Mouse (Mus musculus) liver, adult 2 months (tissue): ENCODE data around the gene Scpep1. TPM values are rescaled to one million over a fixed set of nuclear protein-coding genes. Genes with fewer than 3 reads are reported as not detected.

Experiments used
- DNase-seq: peaks from one replicate; pipeline ENCODE4 v3.0.0-alpha.2; 2011; ENCODE audit warnings: low read depth, low spot score; ENCODE audit errors: extremely low read depth
- H3K27ac ChIP-seq: fragments of 200-500 bp; replicated peaks from 2 replicates; pipeline ENCODE4 v1.5.1; 2012; ENCODE audit warnings: low read depth, mild to moderate bottlenecking, control low read depth, inconsistent platforms, low read length; ENCODE audit not compliant: insufficient read depth
- H3K27me3 ChIP-seq: fragments of 200-500 bp; 2 replicates; pipeline ENCODE4 v1.6.1; 2012; ENCODE audit warnings: mild to moderate bottlenecking, moderate library complexity, low read length, inconsistent platforms; ENCODE audit not compliant: control insufficient read depth, insufficient read depth
- H3K36me3 ChIP-seq: fragments of 200-500 bp; 2 replicates; pipeline ENCODE4 v1.6.1; 2012; ENCODE audit warnings: low read length, inconsistent platforms; ENCODE audit not compliant: control insufficient read depth, insufficient read depth
- H3K4me1 ChIP-seq: fragments of 200-500 bp; 2 replicates; pipeline ENCODE4 v1.6.1; 2011; ENCODE audit warnings: low read length; ENCODE audit not compliant: control insufficient read depth, insufficient read depth
- H3K4me3 ChIP-seq: fragments of 200-500 bp; 2 replicates; pipeline ENCODE4 v1.5.1; 2011; ENCODE audit warnings: low read depth, mild to moderate bottlenecking, control low read depth, low read length, moderate library complexity; ENCODE audit not compliant: insufficient read depth
- H3K79me2 ChIP-seq: fragments of 200-500 bp; 2 replicates; pipeline ENCODE4 v1.6.1; 2012; ENCODE audit warnings: inconsistent platforms, mild to moderate bottlenecking, low read length, moderate library complexity; ENCODE audit not compliant: control insufficient read depth, insufficient read depth
- H3K9ac ChIP-seq: fragments of 200-500 bp; 2 replicates; pipeline ENCODE4 v1.6.1; 2012; ENCODE audit warnings: low read depth, mild to moderate bottlenecking, control low read depth, inconsistent platforms, low read length
- CTCF ChIP-seq: fragments of 200-500 bp; IDR thresholded peaks from 2 replicates; pipeline ENCODE4 v1.5.1; 2011; ENCODE audit warnings: low read depth, low read length, control low read depth
- POLR2A ChIP-seq: fragments of 200-500 bp; IDR thresholded peaks from 2 replicates; pipeline ENCODE4 v1.6.1; 2011; ENCODE audit warnings: low read length, control low read depth; ENCODE audit not compliant: insufficient read depth; ENCODE audit errors: extremely low read depth
- WGBS: fragments of 180-500 bp; shearing (Covaris S2); methylation state at CpG from one replicate; pipeline ENCODE4 v1.1.7; 2018; 5-methylcytosine and 5-hydroxymethylcytosine counted together
- polyA plus RNA-seq: library from polyadenylated mRNA; depleted of rRNA; stranded (reverse); fragments of >200 nt; gene quantifications from 2 replicates; pipeline ENCODE4 v1.2.3, GENCODE M21; 2012
- total RNA-seq: library from RNA; depleted of rRNA; stranded (reverse); fragments of >200 nt; gene quantifications from 2 replicates; pipeline ENCODE4 v1.2.3, GENCODE M21; 2014

Gene Scpep1
- total and polyA plus RNA-seq, 2 experiments: 22.5 to 27.9 TPM

DNA sequence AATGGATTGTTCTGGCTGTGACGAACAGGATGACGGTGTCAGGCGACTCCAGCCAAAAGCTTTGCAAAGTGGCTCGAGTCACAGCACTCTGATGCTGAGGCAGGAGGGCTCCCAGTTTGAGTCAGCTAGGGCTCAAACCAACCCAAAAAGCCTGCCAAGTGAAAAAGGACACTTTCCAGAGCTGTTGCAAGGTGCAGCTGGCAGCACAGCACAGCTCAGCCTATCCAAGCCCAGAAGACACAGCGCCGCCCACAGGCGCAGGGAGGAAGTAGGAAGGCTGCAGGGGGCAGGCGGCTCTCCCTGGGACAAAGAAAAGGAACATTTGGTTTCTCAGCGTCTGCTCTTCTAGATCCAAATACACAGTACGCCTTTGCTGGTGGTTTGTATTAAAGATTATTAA, 31.4 kb upstream of the Scpep1 start:
- H3K79me2 ChIP-seq: no peaks in the 10 kb centered on the region
- H3K27ac ChIP-seq: no peak overlapping the region
- WGBS: 85% methylated on average over 10 of the region's 10 CpGs
- no peak overlapping the region for H3K4me3 ChIP-seq
- no peak for DNase-seq
- no peak overlapping the region for H3K9ac ChIP-seq
- H3K4me1 ChIP-seq: no peaks in the 10 kb centered on the region; the same call in 1 of the 2 replicates
- H3K27me3 ChIP-seq: no peaks in the 10 kb centered on the region
- no peak for TF ChIP-seq POLR2A
- TF ChIP-seq CTCF: no peak
- peaks cover 13% of the 10 kb centered on the region for H3K36me3 ChIP-seq

DNA sequence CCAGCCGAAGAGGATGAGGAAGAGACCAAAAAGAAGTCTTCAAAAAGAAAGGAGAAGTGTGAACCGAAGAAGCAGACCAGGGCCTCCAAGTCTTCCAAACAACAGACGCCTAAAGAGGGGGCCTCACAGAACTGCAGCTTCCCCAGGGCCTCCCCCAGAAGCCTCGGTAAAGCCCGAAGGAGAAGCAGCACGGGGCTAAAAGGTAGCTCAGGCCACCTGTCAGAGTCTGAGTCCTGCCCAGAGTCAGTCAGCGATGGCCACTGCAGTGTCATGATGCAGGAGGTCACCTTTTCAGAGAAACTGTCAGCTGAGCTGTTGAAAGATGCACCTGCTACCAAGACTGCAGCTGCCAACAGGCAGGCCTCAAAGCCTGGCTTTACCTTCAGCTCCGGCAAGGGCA, 26.1 kb upstream of the Scpep1 start:
- Histone ChIP-seq H3K9ac (no peak overlapping the region), H3K4me1 (no peaks in the 10 kb centered on the region), H3K27me3 (no peaks in the 10 kb centered on the region), H3K4me3 (no peak overlapping the region), H3K36me3 (peaks cover 7% of the 10 kb centered on the region), H3K79me2 (no peaks in the 10 kb centered on the region; the same call in 1 of the 2 replicates), H3K27ac (no peak overlapping the region)
- no peak for TF ChIP-seq CTCF
- no peak for TF ChIP-seq POLR2A
- WGBS: 83% methylated on average over 8 of the region's 8 CpGs
- no peak for DNase-seq

DNA sequence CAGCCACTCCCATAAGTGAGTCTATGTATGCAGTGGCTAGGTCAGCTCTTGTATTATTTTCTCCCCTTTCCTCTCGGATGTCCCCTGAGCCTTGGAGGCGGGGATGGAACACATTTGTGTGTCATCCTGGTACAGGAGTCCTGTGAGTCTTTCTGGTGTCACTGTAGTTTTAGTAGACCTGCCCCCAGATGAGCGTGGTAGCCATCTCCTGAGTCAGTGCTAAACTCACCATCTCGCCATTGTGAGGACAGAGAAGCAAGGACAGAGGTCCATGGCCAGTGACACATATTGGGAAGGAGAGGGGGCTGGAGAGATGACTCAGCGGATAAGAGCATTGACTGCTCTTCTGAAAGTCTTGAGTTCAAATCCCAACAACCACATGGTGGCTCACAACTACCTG, 21.9 kb upstream of the Scpep1 start:
- DNase-seq: no peak
- WGBS: 94% methylated on average over 5 of the region's 5 CpGs

DNA sequence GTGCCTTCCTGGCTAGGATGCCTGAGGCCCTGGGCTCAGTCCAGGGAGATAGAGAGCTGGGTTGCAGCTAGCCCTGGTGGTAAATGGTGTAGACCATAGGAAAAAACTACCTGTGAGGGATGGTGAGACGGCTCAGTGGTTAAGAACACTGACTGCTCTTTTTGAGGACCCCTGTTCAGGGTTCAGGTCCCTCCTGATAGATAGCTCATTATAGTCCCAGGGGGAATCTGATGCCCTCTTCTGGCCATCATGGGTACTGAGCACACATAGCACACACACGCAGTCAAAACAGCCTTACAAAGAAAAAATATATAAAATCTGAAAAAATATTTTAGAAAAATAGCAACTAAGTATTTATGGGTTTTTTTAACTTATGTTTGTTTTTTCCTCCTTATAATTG, 21.1 kb upstream of the Scpep1 start:
- peaks cover 3% of the 10 kb centered on the region; the same call in 1 of the 2 replicates for H3K79me2 ChIP-seq
- no peak overlapping the region for H3K4me3 ChIP-seq
- WGBS: 99% methylated on average over 2 of the region's 2 CpGs
- no peaks in the 10 kb centered on the region for H3K27me3 ChIP-seq
- H3K36me3 ChIP-seq: no peaks in the 10 kb centered on the region
- H3K27ac ChIP-seq: no peak overlapping the region
- DNase-seq: no peak
- no peak overlapping the region for H3K9ac ChIP-seq
- peak; percentile 37; the same call in 1 of the 2 replicates for TF ChIP-seq CTCF
- no peak for TF ChIP-seq POLR2A
- H3K4me1 ChIP-seq: peaks cover 5% of the 10 kb centered on the region

More for the DNA sequence above, 21.9 kb upstream of the Scpep1 start:
- no peak overlapping the region for H3K4me3 ChIP-seq
- peaks cover 3% of the 10 kb centered on the region; the same call in 1 of the 2 replicates for H3K79me2 ChIP-seq
- H3K9ac ChIP-seq: no peak overlapping the region
- H3K27ac ChIP-seq: no peak overlapping the region
- H3K27me3 ChIP-seq: no peaks in the 10 kb centered on the region
- peaks cover 5% of the 10 kb centered on the region for H3K4me1 ChIP-seq
- TF ChIP-seq CTCF: no peak
- no peak for TF ChIP-seq POLR2A
- H3K36me3 ChIP-seq: no peaks in the 10 kb centered on the region

DNA sequence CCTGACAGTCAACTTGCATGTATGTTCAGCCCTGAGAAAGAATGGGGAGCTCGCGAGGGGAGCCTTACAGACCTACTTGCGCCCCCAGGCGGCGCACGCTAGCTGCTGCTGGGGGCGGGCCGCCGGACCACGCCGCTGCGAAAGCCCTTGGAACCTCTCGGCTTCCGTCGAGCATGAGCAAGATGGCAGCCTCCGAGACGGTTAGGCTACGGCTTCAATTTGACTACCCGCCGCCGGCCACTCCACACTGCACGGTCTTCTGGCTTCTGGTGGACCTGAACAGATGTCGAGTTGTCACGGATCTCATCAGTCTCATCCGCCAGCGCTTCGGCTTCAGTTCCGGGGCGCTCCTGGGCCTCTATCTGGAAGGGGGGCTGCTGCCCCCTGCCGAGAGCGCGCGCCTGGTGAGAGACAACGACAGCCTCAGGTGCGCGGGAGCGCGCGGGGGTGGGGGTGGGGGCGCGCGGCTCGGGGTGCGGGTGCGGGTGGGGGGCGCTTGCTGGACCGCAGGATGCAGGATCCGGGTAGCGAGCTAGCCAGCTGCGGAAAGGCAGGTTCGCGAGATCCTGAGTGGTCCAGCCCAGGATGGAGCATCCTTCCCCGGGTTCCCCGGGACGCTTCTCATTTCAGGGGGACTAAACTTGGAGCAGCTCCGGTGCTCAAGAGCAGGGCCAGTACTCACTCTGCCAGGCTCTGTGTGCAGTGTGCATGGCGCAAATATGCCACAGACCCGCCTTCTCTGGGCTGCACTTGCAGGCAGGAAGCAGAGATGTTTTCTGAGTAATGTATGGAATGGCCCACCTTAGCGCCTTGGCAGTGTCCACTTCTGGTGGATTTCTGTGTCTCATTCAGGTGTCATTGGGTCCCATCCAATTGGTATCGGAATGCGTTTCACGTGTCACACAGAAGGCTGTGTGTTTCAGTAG, 18.8 kb upstream of the Scpep1 start:
- peak overlapping the region; percentile 56 for H3K9ac ChIP-seq
- WGBS: 2% methylated on average over 60 of the region's 62 CpGs
- peak; percentile 77 for DNase-seq

More for the DNA sequence above, 18.8 kb upstream of the Scpep1 start:
- H3K4me3 ChIP-seq: peak overlapping the region; percentile 62
- H3K79me2 ChIP-seq: peaks cover 3% of the 10 kb centered on the region; the same call in 1 of the 2 replicates
- H3K27me3 ChIP-seq: no peaks in the 10 kb centered on the region
- TF ChIP-seq CTCF (peak; percentile 88), POLR2A (no peak)
- peak overlapping the region; percentile 7; the same call in 1 of the 2 replicates for H3K27ac ChIP-seq
- peaks cover 5% of the 10 kb centered on the region for H3K4me1 ChIP-seq
- H3K36me3 ChIP-seq: no peaks in the 10 kb centered on the region
